Mouse (Mus musculus) thymus, postnatal 0 days (tissue): Measurements from ENCODE around the gene Sult2a3. TPM values are rescaled to one million over a fixed set of nuclear protein-coding genes. Genes with fewer than 3 reads are reported as not detected.
"Not testable (repeated sequence)": the region's sequence is repeated elsewhere in the genome, so short reads cannot be mapped to it uniquely, and the experiment has no call there.

Source experiments
- DNase-seq: peaks from one replicate; pipeline ENCODE4 v3.0.0-alpha.2; 2015; ENCODE audit warnings: low spot score
- polyA plus RNA-seq: library from polyadenylated mRNA; unstranded; fragments of >200 nt; fragmentation: Nextera tagmentation; extraction: Ambion mirVana; gene quantifications from 2 replicates; pipeline ENCODE4 v1.2.1, GENCODE M21; 2015

Sult2a3 gene
- polyA plus RNA-seq = not detected in 2 replicates

- DNase-seq = no peak
Observed at GRCm38 (mm10) chr7:14122944-14123343, at the start of gene Sult2a3. Gene Sult2a3 (minus strand): TSS chr7:14123044.

GRCm38 (mm10) chr7:14120436-14120835 is 2.4 kb downstream of the Sult2a3 start:
- DNase-seq = no peak

DNA sequence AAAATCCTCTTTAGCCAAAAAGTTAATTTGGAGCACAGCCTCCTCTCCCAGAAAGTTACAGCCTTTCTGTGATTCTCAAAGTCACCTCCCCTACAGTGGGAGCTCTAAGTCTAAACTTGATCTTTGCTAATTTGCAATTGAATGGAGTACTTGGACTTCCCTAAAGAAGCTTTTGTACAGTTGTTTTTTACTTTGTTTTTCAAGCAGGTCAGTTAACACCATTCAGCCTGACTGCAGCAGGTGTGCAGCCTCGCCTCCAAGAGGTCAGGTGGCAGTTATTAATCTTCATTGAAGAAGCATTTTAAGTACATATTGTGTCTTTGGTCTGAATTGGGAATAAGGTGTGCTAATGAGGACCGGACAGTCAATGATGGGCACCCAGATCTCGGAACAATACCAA is 3.0 kb downstream of the Sult2a3 start:
- not testable (repeated sequence) for DNase-seq

DNA sequence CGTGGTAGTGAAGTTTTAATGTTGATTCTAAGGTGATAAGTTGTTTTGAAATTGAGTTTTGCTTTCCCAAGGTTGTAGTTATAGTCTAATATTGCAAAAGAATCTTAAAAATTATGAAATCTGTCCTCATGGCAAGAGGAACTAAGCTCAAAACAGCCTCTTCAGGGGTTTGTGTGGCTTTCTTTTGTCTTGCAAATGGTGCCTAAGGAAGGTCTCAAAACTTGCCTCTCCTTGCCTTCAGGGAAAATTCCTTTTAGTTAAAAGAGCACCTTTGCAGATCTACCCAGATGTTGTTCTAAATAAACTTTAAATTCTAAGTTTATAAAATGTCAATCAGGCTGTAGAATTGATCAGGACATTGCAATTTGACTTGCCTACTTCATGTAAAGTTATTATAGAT is 6.1 kb downstream of the Sult2a3 start:
- DNase-seq = no peak

- not testable (repeated sequence) for DNase-seq
Observed at GRCm38 (mm10) chr7:14114471-14114870, 8.4 kb downstream of the Sult2a3 start.

DNA sequence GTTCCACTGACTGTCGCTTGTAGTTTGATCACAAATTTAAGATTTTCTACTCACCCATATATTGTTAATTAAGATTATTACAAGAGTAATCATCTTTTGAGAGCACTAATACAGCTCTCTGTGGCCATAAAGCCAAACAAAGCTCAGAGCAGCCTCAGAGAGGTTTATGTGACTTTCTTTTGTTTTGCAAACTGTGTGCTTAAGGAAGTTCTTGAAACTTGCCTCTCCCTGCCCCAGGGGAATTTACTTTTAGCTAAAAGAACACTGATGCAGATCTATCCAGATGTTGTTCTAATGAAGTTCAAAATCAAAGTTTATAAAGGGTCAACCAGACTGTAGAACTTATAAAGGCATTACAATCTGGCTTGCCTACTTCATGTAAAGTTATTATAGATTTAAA is 75.0 kb downstream of the Sult2a3 start:
- DNase-seq = not testable (repeated sequence)

DNA sequence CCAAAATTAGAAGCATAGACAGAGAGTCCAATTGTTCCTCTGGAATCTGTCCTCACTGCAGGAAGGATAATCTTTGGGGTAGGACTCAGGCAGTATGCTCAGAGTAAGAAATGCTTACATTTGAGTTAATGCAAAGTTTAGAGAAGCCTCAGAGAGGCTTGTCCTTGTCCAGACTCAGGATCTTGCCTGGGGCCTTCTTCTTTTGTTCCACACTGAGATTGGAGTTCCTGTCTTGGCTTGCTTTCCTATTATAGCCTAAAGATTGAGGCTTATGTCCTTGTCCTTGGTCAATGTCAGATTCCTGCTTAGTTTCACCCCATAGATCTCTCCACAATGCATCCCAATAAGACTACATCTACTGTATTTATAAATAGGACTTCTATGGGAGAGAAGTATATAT is 92.0 kb downstream of the Sult2a3 start:
- DNase-seq = not testable (repeated sequence)

Other genes starting within 250 kb of the Sult2a3 start
- not detected in 2 replicates for gene Sult2a4, start 133.4 kb downstream of the Sult2a3 start, polyA plus RNA-seq
- not detected in 2 replicates for gene Sult2a6, start 131.8 kb upstream of the Sult2a3 start, polyA plus RNA-seq
- not detected in 2 replicates for gene Obox8, start 210.5 kb upstream of the Sult2a3 start, polyA plus RNA-seq